Mouse (Mus musculus): ENCODE measurements at regions not wholly inside any gene's neighbourhood (a gene's known extent, or its start where the extent isn't known, plus 50 kb on each side); places are given as distances from the start of the nearest gene placed in this dataset.
"Not testable (repeated sequence)": the region's sequence is repeated elsewhere in the genome, so short reads cannot be mapped to it uniquely, and the experiment has no call there.

DNA sequence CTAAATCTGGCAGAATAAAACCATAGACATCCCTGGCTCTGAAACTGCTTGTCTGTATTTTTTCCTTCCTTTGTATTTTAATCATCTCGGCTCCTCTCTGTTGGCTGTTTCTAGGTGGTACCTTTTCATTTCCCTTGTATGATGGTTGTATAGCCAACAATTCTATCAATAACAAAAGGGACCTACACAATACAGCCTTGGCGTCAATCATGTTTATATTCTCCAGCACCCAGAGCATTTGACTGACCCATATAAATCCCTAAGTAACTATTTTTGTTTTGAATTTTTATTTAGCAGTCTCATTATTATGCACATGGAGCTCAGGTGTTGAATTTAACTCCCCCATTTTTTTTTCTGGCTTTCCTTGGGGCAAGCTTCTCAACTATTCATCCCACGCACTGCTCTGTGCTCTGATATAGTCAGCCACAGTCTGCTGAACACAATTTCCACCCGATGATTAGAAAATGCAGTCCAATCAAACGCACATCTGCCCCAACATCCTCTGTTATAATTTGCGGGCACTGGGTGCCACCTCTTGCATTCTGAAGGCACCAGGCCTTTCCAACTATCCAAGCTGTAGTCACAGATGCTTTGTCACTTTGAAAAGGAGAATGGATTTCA, 422.1 kb upstream of the Sphkap start:
- Histone ChIP-seq H3K27ac (no peak overlapping the region), H3K4me3 (no peak overlapping the region)
- no peak for DNase-seq (ENCODE audit: extremely low spot score in 1 of 2, low spot score in 2 of 2)
- intact Hi-C loops (cut with DNase I): no loop called here
- TF ChIP-seq CTCF (IDR thresholded peaks at IDR 0.05): no peak

GRCm38 (mm10) chr1:83811162-83811561, 403.2 kb upstream of the Sphkap start:
- peak; percentile 30 for TF ChIP-seq CTCF (IDR thresholded peaks at IDR 0.05)
- H3K27ac ChIP-seq; intact Hi-C loops (cut with DNase I); DNase-seq (ENCODE audit: extremely low spot score in 1 of 2, low spot score in 2 of 2); H3K4me3 ChIP-seq: not testable (repeated sequence)

DNA sequence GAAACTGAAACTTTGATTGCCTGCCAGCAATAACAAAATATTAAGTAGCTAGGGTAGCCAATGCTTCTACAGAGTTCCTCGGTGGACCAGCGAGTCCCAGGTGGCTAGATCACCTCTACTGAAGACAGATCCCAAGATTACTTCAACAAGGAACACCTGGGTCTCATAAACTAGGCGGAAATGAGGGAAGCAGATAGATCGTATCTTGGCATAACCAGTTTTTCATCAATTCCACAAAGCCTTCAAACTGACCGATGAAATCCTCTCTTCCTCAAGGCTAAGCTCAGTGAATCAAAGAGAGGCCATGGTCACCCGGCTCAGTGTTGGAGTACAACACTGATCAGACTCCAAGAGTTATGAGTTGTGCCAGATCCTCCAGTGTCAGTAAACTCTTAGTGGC, 400.4 kb upstream of the Sphkap start:
- no peak overlapping the region for H3K4me3 ChIP-seq
- no peak for TF ChIP-seq CTCF (IDR thresholded peaks at IDR 0.05)
- H3K27ac ChIP-seq: no peak overlapping the region
- no peak for DNase-seq (ENCODE audit: extremely low spot score in 1 of 2, low spot score in 2 of 2)
- intact Hi-C loops (cut with DNase I): no loop called here

- intact Hi-C loops (cut with DNase I): no loop called here
- no peak for DNase-seq (ENCODE audit: extremely low spot score in 1 of 2, low spot score in 2 of 2)
- no peak for TF ChIP-seq CTCF (IDR thresholded peaks at IDR 0.05)
- no peak overlapping the region for H3K4me3 ChIP-seq
- no peak overlapping the region for H3K27ac ChIP-seq
These were observed 395.5 kb upstream of the Sphkap start for GRCm38 (mm10) chr1:83803345-83804041.

GRCm38 (mm10) chr1:83801759-83802158, 393.8 kb upstream of the Sphkap start:
- Histone ChIP-seq H3K27ac (no peak overlapping the region), H3K4me3 (no peak overlapping the region)
- DNase-seq (ENCODE audit: extremely low spot score in 1 of 2, low spot score in 2 of 2): no peak
- no peak for TF ChIP-seq CTCF (IDR thresholded peaks at IDR 0.05)
- intact Hi-C loops (cut with DNase I): no loop called here

GRCm38 (mm10) chr1:83796961-83797891, 389.2 kb upstream of the Sphkap start:
- intact Hi-C loops (cut with DNase I): no loop called here
- TF ChIP-seq CTCF (IDR thresholded peaks at IDR 0.05): no peak
- H3K4me3 ChIP-seq: no peak overlapping the region
- DNase-seq (ENCODE audit: extremely low spot score in 1 of 2, low spot score in 2 of 2): no peak
- H3K27ac ChIP-seq: no peak overlapping the region

DNA sequence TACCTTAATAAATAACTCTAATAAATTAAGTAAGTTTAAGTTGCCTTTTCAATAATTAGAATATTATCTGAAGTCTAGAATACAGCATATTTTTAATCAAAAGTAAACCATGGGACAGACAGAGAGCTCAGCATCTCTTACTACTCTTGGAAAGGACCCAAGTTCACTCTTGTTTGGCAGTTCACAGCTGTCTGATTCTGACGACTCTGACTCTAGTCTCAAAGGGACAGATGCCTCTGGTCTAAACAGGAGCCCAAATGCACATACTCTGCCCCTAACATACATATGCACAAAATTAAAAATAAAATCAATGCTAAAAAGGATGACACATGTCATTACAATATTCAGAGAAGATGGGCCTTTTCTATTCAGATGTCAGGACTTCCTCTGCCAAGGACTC, 369.2 kb upstream of the Sphkap start:
- no peak for TF ChIP-seq CTCF (IDR thresholded peaks at IDR 0.05)
- intact Hi-C loops (cut with DNase I): no loop called here
- DNase-seq (ENCODE audit: extremely low spot score in 1 of 2, low spot score in 2 of 2): no peak
- Histone ChIP-seq H3K27ac (no peak overlapping the region), H3K4me3 (no peak overlapping the region)

GRCm38 (mm10) chr1:83771160-83771559, 363.2 kb upstream of the Sphkap start:
- intact Hi-C loops (cut with DNase I): no loop called here
- no peak for TF ChIP-seq CTCF (IDR thresholded peaks at IDR 0.05)
- H3K27ac ChIP-seq: no peak overlapping the region
- no peak overlapping the region for H3K4me3 ChIP-seq
- no peak for DNase-seq (ENCODE audit: extremely low spot score in 1 of 2, low spot score in 2 of 2)

GRCm38 (mm10) chr1:83761499-83761898, 353.5 kb upstream of the Sphkap start:
- no peak for DNase-seq (ENCODE audit: extremely low spot score in 1 of 2, low spot score in 2 of 2)
- no peak overlapping the region for H3K4me3 ChIP-seq
- intact Hi-C loops (cut with DNase I): no loop called here
- no peak for TF ChIP-seq CTCF (IDR thresholded peaks at IDR 0.05)
- H3K27ac ChIP-seq: no peak overlapping the region

- H3K27ac ChIP-seq: no peak overlapping the region
- TF ChIP-seq CTCF (IDR thresholded peaks at IDR 0.05): no peak
- intact Hi-C loops (cut with DNase I): no loop called here
- no peak overlapping the region for H3K4me3 ChIP-seq
- DNase-seq (ENCODE audit: extremely low spot score in 1 of 2, low spot score in 2 of 2): no peak
These were observed 348.9 kb upstream of the Sphkap start for GRCm38 (mm10) chr1:83756866-83757265.

GRCm38 (mm10) chr1:83755336-83755735, 347.3 kb upstream of the Sphkap start:
- no peak overlapping the region for H3K27ac ChIP-seq
- intact Hi-C loops (cut with DNase I): no loop called here
- H3K4me3 ChIP-seq: no peak overlapping the region
- no peak for DNase-seq (ENCODE audit: extremely low spot score in 1 of 2, low spot score in 2 of 2)
- TF ChIP-seq CTCF (IDR thresholded peaks at IDR 0.05): no peak

- no peak for DNase-seq (ENCODE audit: extremely low spot score in 1 of 2, low spot score in 2 of 2)
- intact Hi-C loops (cut with DNase I): no loop called here
- Histone ChIP-seq H3K27ac (no peak overlapping the region), H3K4me3 (no peak overlapping the region)
- no peak for TF ChIP-seq CTCF (IDR thresholded peaks at IDR 0.05)
These were observed 345.0 kb upstream of the Sphkap start for GRCm38 (mm10) chr1:83752976-83753375.

Data from left cerebral cortex, adult 2 months (tissue).